Mouse (Mus musculus) cerebellum, adult 2 months (tissue): ENCODE measurements around the gene Polr3gl. TPM values are rescaled to one million over a fixed set of nuclear protein-coding genes. Genes with fewer than 3 reads are reported as not detected.

Experiments used
- DNase-seq, 2 experiments: peaks; one replicate each; pipeline ENCODE4 v3.0.0; 2021
- H3K27ac ChIP-seq: fragments of 200-500 bp; 2 replicates; pipeline ENCODE4 v1.5.1; 2012; ENCODE audit warnings: low read length, control low read depth, inconsistent platforms; ENCODE audit not compliant: insufficient read depth
- H3K27me3 ChIP-seq: fragments of 200-500 bp; 2 replicates; pipeline ENCODE4 v1.6.1; 2012; ENCODE audit warnings: inconsistent platforms, mild to moderate bottlenecking, low read length, moderate library complexity; ENCODE audit not compliant: control insufficient read depth, insufficient read depth
- H3K4me1 ChIP-seq: fragments of 200-500 bp; 2 replicates; pipeline ENCODE4 v1.6.1; 2011; ENCODE audit warnings: low read length; ENCODE audit not compliant: control insufficient read depth, insufficient read depth
- H3K4me3 ChIP-seq: fragments of 200-500 bp; replicated peaks from 2 replicates; pipeline ENCODE3; 2011; ENCODE audit warnings: mild to moderate bottlenecking, low read depth, low read length, control low read depth; ENCODE audit not compliant: insufficient read depth
- CTCF ChIP-seq: fragments of 200-500 bp; IDR thresholded peaks from 2 replicates; pipeline ENCODE4 v1.5.1; 2011; ENCODE audit warnings: low read depth, mild to moderate bottlenecking, control low read depth, low read length, moderate library complexity, borderline replicate concordance; ENCODE audit not compliant: insufficient read depth
- POLR2A ChIP-seq: fragments of 200-500 bp; IDR thresholded peaks from 2 replicates; pipeline ENCODE4 v1.6.1; 2011; ENCODE audit warnings: low read length, control low read depth, borderline replicate concordance; ENCODE audit not compliant: insufficient read depth
- WGBS: fragments of 180-500 bp; shearing (Covaris S2); methylation state at CpG from one replicate; pipeline ENCODE4 v1.1.7; 2018; 5-methylcytosine and 5-hydroxymethylcytosine counted together
- polyA plus RNA-seq: library from polyadenylated mRNA; depleted of rRNA; stranded (reverse); fragments of >200 nt; gene quantifications from 2 replicates; pipeline ENCODE4 v1.2.3, GENCODE M21; 2012

The Polr3gl gene
- polyA plus RNA-seq, 1 experiment: 55.5 TPM

GRCm38 (mm10) chr3:96579885-96580454 is 14.0 kb downstream of the Polr3gl start:
- H3K27me3 ChIP-seq: no peaks in the 10 kb centered on the region
- DNase-seq: peak; percentile 89 to 95
- WGBS: 14% methylated on average over 16 of the region's 16 CpGs
- H3K27ac ChIP-seq: no peak overlapping the region
- H3K4me3 ChIP-seq: peak overlapping the region; percentile 46
- peaks cover 9% of the 10 kb centered on the region for H3K4me1 ChIP-seq
- TF ChIP-seq CTCF (peak; percentile 100), POLR2A (no peak)

- 81% methylated on average over 4 of the region's 4 CpGs for WGBS
- Histone ChIP-seq H3K4me1 (peaks cover 9% of the 10 kb centered on the region), H3K27ac (no peak overlapping the region), H3K27me3 (no peaks in the 10 kb centered on the region), H3K4me3 (no peak overlapping the region)
- TF ChIP-seq CTCF (no peak), POLR2A (no peak)
- no peak for DNase-seq
Observed at GRCm38 (mm10) chr3:96579239-96579750, 14.7 kb downstream of the Polr3gl start.

- no peak for DNase-seq
- H3K4me1 ChIP-seq: peaks cover 9% of the 10 kb centered on the region
- H3K27ac ChIP-seq: no peak overlapping the region
- TF ChIP-seq CTCF: no peak
- TF ChIP-seq POLR2A: no peak
- H3K4me3 ChIP-seq: no peak overlapping the region
- 81% methylated on average over 12 of the region's 12 CpGs for WGBS
- no peaks in the 10 kb centered on the region for H3K27me3 ChIP-seq
Observed at GRCm38 (mm10) chr3:96578561-96579238, 15.3 kb downstream of the Polr3gl start.

DNA sequence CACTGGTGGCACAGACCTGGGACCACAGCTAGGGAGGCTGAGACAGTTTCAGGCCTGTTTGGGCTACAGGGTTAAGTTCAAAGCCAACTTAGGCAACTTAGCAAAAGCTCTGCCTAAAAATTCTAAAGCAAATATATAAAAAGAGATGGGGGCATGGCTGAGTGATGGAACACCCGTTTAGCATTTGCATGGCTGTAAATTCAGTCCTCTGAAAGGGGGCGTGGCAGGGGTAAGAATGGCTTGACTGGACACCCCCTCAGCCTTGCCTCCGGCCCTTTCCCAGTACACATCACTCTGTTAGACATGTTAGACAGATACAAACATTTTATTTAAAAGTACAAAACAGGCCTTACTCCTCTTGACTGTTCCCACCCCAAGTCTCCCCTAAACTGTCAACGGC is 16.4 kb downstream of the Polr3gl start:
- WGBS: 79% methylated on average over 4 of the region's 4 CpGs

DNA sequence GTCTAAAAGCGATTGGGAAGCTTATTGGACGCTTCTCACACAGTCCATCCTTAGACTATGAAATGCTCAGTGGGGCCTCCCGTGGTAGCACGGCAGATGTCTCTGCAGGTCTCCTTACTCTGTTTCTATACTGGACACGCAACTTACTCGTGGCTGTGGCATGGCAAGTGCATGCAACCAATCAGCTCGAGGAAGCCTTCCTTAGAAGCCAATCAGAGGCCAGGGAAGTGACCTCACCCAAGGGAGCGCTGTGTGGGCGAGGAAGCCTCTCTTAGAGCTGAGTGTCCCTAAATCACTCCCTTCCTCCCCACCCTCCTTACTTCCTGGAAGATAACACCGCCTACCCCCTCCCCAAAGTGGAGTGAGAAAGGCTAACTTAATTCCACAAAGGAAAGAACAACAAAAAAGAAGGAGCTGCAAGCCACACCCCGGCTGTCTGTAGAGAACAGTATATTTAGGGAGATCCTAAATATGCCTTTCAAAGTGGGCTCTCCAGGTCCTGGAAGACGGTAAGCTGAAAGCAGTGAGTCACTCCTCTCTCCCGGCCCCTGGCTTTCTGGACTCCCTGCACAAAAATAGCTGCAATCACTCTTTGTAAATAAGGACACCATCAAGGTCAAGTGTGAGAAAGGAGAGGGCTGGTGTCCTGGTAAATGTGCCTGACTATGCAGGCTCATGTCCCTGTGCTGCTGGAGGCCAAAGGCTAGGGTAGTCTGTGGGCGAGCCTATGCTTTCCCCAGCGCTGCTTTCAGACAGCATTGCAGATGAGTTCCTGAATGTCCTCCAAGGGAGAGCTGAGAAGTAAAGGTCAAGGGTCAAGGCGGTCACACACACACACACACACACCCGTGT is 17.1 kb downstream of the Polr3gl start, which contains the start of gene Gm16253:
Gm16253 (plus strand) TSS at position 295 of the 852 bp plus-strand sequence.
- TF ChIP-seq POLR2A (peak; percentile 46; the same call in 1 of the 2 replicates), CTCF (no peak)
- Histone ChIP-seq H3K4me1 (peaks cover 9% of the 10 kb centered on the region), H3K27ac (peak within 1 kb of the TSS; percentile 60), H3K4me3 (peak within 1 kb of the TSS; percentile 39), H3K27me3 (no peaks in the 10 kb centered on the region)
- peak; percentile 71 to 81 for DNase-seq
- 25% methylated on average over 17 of the region's 17 CpGs for WGBS

More for the DNA sequence above, 16.4 kb downstream of the Polr3gl start:
- Histone ChIP-seq H3K27ac (peak overlapping the region; percentile 34; the same call in 1 of the 2 replicates), H3K27me3 (no peaks in the 10 kb centered on the region), H3K4me3 (no peak overlapping the region), H3K4me1 (peaks cover 9% of the 10 kb centered on the region)
- TF ChIP-seq CTCF (no peak), POLR2A (no peak)
- DNase-seq: no peak

GRCm38 (mm10) chr3:96576005-96576658 is 17.8 kb downstream of the Polr3gl start:
- TF ChIP-seq CTCF: no peak
- TF ChIP-seq POLR2A: no peak
- H3K27ac ChIP-seq: peak overlapping the region; percentile 60
- H3K4me3 ChIP-seq: peak overlapping the region; percentile 39
- H3K27me3 ChIP-seq: no peaks in the 10 kb centered on the region
- no peak for DNase-seq
- 59% methylated on average over 14 of the region's 14 CpGs for WGBS
- H3K4me1 ChIP-seq: peaks cover 9% of the 10 kb centered on the region
